Mouse (Mus musculus): ENCODE measurements around the gene Acss1.
A peak's percentile ranks its signal among the peaks of the same experiment; 100 is the strongest.

The Acss1 gene

DNA sequence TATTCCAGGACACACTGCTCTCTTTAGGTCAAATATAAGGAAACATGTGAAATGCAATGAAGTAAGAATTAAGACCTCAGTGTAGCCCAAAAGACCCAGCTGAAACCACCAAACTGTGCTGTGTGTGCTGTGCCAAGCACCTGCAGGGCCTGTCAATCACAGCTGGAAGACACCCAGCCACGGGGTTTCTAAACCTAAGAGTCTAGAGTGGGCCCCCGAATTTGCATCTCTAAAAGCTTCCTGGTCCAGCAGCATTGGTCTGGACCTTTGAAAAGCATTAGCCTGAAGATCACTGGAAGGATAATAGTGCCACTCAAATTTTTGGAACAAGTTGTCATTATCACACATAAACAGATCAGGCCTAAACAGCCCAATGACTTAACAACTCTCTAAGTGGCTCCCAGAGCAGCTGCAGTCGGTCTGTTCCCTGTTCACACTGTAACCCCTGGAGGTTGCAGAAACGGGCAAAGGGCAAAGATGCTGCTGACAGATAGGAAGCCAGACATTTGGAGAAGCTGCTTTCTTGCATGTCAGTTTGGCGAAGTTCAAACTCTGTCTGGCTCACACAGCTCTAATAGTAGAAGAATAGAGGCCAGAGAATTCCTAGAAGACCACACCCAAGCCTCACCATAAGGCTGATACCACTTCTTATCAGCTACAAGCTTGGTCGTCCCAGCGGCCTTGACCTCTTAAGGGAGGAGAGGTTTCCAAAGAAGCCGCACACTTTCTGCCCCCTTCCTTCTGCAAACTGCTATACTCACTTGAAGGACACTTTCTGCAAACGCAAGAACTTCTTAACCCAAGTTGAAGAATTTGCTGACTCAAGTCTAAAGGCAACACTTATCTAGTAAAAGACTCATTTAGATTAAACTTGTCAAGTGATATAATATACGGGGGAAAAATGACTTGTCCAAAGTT lies 2.5 kb downstream of the Acss1 start:
- DNase-seq, result peak; percentile 73

DNA sequence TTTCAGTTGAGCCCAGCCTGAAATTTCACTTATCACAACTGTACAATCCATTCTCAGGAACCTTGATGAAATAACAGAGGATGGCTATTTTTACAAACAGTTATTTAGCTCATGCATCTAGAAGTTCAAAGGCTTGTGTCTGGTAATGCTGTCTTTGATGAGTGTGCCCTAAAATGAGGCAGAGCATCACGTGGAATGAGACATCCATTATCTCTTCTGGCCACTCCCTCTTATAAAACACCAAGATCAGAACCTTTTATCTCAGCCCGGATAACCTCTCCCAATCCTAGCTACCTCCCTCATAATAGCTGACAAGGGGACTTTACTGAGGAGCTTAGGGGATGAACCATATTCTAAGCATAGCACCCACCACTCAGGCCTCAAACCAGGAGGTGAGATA lies 3.3 kb downstream of the Acss1 start:
- no peak for DNase-seq

DNA sequence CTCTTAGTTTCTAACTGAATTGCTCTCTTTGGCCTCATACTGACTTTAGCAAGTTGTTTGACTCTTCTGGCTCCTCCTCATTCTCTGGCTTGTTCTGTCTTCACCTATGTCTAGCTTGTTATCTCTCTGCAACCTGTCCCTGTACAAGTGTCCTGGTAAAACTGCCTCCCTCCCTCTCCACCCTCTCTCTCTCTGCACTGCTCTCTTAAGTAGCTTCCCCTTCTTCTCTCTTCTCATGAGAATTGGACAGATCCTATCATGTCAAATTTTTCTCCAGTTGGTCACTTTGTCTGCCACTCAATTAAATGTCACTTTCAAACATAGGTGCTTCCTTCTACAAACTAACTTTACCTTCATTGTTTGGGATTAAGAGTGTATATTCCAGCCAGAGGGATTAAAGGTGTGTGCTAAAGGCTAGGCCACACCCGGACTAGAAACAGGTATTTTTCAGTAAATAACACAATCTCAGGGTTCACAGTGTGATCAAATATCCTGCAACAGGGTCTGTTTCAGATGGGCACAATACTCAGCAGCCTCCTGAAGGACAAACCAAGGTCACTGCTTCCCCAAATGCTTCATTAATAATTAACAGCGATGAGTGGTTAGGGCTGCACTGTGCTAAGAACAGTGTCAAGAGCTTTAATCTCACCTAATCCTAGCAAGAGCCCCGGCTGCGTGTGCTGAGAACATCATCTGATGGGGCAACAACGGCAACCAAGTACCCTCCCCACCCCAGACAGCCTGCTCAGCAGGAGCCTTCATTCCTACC lies 4.0 kb downstream of the Acss1 start:
- peak; percentile 56 for DNase-seq

DNA sequence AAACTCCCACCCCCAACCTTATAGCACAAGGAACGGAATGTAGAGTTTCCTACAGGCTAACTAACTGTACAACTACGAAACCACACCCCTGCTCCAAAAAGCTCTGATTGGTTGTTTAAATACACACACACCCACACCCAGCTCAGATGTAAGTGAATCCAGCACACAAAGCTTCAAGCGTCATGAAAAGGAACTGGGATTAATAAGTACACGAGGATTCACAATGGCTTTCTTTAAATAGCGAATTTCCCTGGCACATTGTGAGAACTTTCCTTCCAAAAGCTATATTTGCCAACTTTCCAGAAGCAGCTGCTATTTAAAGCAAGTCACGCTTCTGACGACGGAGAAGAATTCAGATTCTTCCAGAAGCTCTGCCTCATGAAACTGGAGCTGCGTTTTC lies 5.0 kb downstream of the Acss1 start:
- DNase-seq, result no peak

DNA sequence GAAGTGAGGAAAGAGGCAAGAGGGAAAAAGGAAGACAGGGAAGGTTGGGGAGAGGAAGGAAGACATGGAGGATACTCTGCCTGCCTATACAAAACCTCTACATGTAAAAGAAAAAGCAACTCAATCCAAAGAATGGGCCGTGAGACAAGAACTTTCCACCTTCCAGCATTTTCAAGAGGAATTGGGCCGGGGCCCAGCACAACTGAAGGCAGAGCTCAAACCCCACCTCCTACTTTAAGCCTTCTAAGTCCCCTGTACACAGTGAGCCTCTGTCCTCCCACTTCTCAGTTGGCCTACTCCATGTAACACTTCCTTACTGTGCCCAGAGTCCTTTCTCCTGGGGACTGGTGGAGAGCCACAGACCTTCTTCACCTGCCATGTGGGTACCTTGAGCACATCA lies 6.3 kb downstream of the Acss1 start:
- DNase-seq, result no peak

DNA sequence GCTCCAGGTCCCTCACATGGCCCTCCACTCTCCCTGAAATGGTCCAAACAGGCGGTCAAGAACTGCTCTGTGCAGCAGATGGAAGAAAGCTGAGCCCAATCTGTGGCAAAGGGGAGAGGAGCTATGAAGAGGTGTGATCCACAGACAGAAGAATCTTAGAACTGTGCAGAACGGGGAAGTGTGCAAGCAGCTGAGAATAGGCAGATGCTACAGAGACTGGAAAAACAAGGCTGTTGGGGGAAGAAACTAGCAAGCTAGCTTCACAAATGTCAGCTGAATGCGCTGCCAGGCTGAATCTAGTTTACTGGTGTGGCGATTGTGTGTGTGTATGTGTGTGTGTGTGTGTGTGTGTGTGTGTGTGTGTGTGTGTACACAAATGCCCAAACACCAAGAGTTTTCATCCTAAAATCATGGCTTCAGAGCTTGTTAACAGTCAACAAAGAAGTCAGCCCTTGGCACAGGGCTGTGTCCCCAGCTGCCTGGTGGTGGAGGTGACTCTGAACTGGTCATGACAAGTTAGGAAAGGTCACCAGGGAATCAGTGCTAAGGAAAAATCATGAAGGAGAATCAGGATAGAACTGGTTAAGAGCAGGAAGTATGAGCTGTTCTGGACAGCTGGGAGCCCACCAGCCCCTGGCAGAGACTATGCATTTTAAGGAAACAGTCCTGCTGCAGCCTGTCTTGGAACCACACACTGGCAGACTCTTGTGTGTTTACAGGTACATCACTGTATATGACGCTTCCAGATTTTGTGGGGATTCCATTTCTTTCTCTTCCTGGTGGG lies 7.4 kb downstream of the Acss1 start:
- peak; percentile 68 for DNase-seq

DNA sequence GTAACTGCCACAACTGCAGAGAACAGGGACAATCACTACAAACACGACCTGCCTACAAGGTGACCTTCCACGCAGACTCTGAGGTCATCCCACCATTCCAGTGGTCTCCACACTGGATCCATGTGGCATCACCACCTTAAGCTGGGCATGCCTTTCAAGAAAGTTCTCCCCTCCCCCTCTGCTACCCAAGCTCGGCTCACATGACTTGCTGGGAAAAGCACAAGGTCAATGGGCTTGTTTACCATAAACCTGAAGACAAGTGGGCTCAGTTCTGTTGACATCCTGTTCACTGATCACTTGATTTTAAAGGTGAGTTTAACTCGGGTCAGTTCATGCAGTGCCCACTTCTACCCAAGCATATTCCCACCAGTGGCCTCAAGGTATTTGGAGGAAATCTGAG lies 8.3 kb downstream of the Acss1 start:
- peak; percentile 57 for DNase-seq

DNA sequence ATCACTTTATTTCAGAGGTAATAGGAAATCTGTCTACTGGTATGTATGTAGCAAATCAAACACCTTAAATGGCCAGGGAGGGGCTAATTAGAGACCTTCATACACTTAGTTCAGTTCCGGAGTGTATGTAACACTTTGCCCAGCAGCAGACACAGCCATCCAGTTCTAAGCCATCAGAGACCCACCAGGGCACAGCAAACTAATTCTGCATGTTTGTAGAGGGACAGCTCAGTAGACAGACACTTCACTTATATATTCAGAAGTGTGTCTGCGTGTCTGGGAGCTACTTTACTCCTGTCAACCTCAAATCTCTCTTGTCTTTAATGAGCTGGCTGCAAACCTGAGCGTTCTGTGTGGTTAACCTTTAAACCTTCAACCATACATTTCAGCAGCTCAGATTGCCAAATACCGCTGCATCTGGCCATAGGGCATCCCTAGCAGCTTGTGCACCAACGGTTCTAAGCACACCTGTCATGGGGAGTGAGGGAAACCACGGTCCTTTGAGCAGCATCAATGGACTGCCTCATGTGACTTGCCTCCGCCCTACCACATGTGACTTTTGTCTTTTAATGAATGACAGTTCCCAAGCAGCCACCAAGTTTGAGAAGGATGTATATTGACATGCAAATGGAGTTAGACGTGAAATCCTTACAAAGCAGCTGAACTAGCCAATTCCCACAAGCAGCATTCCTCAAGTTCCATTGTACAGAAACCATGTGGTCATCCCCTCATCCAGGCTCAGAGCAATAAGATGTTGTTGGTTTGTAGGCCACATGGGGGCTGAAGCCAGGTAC lies 11.1 kb downstream of the Acss1 start:
- DNase-seq, result no peak

DNA sequence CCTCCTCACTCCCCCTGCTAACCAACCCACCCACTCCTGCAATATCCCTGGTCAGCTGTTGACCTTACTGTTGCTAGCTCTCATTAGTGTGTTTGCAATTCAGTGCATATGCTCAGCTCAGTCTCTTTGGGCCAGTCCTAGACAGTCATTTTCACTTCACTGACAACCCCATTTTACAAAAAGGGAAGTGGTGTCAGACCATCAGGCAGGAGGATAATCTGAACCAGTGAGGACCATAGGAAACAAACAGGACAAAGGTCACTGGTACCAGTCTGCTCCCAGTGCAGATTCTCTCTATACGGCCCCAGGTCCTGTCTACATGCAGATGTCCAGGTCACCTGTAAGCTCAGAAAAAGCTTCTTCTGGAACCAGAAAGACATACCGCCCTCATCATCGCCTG lies 12.2 kb downstream of the Acss1 start:
- DNase-seq, result no peak

DNA sequence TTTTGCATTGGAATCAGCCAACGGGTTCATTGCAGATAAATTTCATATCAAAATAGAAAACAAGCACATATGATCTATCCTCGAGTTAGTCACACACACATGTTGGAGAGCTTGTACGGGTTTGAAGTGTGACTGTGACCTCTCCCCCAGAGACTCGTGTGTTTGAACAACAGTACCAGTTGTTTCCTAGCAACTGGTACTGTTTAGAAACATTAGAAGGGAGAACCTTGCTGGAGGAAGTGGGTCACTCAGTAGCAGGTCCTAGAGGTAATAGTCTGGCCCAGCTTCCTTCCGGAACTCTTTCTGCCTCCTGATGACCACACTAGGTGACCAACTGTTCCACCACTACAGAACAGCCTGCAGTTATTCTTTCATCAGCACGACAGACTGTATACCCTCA lies 13.0 kb downstream of the Acss1 start:
- no peak for DNase-seq

DNA sequence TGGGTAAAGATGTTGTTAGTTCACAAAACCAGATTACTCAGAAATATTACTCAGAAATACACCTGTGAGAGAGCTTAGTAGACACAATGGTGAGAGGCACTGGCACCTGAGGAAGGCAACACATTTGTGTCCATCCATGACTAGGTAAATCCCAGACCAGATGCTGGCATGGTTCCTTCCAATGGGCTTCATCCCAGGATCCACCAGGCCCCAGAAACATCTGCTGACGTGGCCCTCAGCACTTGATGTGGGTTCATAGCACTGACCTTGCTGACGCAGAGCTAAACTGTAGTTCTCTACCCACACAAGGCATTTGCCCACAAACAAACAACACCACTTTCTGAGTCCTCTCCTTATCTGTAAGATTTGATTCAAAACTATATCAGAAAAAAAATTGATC lies 13.5 kb downstream of the Acss1 start:
- DNase-seq, result peak; percentile 70

DNA sequence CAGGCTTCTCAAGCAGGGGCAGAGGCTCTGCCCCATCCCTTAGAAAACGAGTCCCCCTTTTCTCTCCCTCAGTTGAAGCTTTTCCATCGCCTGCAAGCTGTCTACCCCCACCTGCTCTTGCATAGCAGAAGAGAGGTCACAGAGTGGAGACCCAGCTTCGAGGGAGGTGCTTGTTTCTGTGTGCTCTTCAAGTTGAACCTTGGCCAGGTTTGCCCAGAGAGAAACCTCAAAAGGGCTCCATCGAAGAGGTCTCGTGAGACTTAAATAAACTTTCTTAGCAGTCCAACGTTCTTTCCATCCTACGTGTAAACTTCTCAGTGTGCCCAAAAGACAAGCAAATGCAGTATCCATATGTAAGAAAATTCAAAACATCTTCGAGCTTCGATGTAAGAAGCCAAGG lies 16.9 kb downstream of the Acss1 start:
- no peak for DNase-seq

DNA sequence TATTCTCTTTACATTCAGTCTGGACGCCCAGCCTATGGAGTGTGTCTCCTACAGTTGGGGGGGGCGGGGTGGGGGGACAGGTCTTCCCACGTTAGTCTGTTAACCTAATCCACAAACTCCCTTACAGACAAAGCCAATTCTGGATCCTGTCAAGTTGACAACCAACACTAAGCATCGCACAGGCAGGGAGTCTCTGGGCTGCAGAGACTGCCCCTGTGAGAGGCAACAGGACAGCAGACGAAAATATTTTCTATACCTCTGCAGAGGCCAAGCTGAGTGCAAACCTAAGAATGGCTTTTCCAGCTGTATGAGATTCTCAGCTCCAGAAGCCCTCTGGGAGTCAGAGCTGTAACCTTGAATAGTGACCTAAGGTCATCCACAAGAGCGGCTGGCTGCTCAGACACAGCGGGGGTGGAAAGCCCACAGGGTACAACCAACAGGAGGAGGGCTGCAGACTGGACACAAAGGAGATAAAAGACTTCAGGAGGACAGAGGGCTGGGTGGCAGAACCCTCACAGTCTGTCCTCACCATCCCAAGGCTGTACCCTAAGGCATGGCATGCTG lies 17.7 kb downstream of the Acss1 start:
- DNase-seq, result no peak

DNA sequence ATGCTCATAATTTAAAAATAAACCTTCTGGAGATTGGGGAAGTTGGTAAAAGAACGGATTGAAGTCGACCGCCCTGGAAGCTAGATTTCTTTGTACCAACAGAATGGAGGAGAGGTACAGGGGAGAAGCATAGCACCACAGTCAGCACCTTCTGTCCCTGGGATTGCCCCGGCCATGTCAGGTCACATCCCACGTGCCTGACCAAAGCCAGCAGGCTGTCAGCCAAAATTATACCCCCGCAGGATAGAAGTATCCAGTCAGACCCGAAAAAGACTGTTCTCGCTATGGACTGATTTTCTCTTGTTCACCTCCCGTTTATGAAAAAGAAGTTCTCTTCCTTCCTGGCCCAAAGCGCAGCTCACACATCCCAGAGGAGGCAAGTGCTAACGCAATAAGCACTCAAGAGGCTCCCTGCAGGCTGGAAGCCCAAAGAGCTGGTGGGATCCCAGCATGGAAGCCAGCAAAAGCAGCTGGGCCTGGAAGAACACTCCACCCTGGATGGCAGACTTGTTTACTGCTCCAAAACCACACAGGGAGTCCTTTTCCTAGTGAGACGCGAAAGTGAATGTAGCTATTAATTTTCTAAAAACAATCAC lies 19.9 kb downstream of the Acss1 start:
- DNase-seq, result no peak

DNA sequence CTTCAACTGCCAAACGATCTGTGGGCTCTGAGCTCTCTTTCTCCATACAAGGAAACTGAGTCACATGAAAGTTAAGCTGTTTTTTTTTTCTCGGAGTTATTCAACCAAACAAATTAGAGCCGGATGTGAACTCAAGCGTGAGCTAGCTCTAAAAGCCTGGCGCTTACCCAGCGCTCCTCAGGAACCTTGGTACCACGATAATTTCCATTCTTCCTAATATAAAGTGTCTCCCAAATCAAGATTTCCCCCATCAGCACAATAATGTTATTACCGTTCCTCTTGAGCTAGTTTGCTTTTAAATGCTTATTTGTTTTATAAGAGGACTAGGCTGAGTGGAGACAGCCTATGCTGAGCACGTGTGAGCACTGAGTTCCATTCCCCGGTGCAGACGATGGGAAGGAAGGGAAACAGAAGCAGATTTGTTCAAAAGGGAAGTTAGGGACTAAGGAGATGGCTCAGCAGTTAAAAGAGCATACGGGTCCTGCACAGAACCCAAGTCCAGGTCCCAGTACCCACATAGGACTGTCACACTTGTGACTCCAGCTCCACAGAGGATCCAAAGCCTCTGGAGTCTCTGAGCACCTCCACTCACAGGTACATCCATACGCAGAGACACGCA lies 20.5 kb downstream of the Acss1 start:
- DNase-seq, result peak; percentile 53

DNA sequence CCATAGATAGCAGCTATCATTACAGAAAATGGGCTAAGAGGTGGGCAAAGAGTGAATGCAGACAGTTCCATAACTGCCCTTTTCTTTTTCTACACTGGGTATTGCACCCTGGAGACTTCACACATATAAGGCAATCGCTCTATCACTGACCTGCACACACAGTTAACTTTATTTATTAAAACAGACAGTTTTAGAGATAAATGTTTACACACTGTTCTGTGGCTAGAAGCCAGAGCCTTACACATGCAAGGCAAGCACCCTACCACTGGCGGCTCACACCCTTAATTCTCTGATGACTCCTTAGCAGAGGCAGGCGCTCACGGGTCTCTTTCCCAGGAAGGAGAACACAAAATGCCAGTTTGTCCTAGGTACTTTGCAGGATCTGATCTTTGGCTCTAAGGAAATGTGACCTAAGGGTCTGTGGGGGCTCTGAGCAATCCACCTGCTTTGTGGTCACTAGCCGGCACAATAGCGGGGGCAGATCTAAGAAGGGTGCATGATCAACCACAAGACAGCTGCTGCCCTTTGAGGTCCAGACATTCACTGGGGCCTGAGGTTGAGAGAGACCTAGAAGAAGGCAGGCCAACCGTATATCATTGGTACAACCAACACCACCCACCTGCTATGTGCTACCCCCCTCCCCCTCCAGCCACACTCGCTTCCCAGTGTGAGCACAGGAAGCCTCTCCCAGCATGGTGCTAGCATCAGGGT lies 21.7 kb downstream of the Acss1 start:
- no peak for DNase-seq

DNA sequence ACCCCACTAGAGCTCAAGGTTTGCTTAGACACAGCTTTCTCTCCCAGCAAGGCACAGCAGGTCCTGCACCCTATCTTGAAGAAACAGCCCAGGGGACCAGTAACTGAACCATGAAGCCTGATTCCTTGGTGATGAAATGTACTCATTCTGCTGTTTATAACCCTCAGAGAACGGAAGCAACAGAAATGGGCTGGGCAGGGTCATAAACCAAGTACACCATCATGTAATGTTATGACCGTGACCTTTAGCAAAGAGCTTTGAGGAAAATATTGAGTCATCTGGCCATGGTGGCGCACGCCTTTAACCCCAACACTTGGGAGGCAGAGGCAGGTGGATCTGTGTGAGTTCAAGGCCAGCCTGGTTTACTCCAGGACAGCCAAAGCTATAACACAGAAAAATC lies 23.1 kb downstream of the Acss1 start:
- no peak for DNase-seq

DNA sequence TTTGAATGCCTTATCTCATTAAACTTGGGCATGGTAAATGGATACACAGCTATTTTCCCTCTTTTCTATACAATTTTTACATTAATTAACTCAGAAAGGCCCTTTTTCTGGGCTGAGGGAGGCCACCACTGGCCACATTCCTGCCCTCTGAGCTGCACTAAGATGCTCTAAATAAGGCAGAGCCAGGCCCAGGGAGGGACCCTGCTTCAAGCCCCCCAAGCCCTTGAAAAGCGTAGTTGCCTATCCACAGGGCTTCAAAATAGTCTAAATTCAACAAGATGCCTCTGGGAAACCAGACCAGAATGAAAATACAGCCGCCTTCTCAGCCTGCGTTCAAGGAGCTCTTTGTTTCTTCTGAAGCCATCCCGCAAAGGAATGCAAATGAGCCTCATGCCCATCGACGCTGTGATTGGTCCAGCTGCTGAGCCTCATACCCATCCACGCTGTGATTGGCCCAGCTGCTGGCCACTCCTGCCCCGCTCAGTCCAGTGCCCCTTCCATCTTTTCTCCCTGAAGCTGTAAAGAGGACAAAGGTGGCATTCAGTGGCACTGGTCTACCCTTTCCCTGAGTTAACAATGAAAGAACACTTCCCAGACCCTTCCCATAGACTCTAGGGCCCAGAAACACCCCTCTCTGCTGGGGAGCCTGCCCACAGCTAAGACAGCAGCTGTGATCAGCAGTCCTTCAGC lies 24.4 kb downstream of the Acss1 start:
- no peak for DNase-seq

DNA sequence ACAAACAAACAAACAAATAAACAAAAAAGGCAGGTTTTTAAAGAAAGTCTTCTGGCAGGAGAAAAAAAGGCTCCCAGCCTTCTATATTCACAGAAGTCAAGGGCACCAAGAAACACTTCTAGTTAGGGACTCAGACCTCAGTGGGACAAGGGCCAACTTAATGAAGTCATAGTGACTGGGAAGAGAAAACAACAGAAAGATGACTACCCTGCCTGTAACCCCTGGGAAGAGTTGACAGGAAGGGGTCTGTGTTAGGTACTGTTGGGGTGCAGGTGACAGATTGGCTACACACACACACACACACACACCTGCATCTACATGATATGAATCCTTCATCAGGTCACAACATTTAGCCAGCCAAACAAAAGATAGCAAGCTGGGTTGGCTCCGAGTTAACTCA lies 25.1 kb downstream of the Acss1 start:
- DNase-seq, result no peak

DNA sequence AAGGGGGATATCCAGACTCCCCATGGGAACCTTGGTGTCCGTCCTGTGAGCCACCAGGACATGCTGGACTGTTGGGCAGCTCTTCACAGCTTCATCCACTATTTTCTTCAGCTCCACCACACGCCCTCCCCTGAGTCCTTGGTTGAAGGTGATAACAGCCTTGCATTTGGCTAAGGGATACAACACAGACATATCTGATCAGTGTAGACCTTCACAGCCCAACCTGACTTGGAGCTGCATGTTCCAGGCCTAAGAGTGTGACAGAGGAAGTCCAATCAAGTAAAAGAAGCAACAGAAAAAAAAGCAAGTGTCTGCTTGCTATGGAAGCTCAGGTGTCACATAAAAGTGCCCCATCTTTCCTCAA lies 29.9 kb downstream of the Acss1 start:
- no peak for DNase-seq

All from kidney, adult 11 months (tissue).